Mouse (Mus musculus) Patski (cell line): ENCODE measurements around the gene E2f4. TPM values are rescaled to one million over a fixed set of nuclear protein-coding genes. Genes with fewer than 3 reads are reported as not detected.
A peak's percentile ranks its signal among the peaks of the same experiment; 100 is the strongest.
"Not testable (repeated sequence)": the region's sequence is repeated elsewhere in the genome, so short reads cannot be mapped to it uniquely, and the experiment has no call there.

Source experiments
- ATAC-seq: fragments of 100-300 bp; one replicate; pipeline ENCODE4 v1.8.0; 2021
- CTCF ChIA-PET: fragments of 350-600 bp; sonication (Branson Sonifier 250); formaldehyde crosslinking; loops from one replicate; lab custom pipeline; 2022; ENCODE audit warnings: inconsistent platforms; lab: Charles Lee
- POLR2A ChIA-PET: fragments of 350-600 bp; sonication (Branson Sonifier 250); formaldehyde crosslinking; loops from one replicate; lab custom pipeline; 2022; ENCODE audit warnings: antibody characterized with exemption, inconsistent platforms; lab: Charles Lee
- DNase-seq: peaks from one replicate; pipeline ENCODE4 v3.0.0-alpha.2; 2011; ENCODE audit warnings: low read depth, low spot score
- H3K27me3 ChIP-seq: fragments of 371-371 bp; one replicate; pipeline ENCODE4 v1.5.1; 2021
- CTCF ChIP-seq: fragments of 100-300 bp; IDR thresholded peaks from one replicate; pipeline ENCODE4 v1.5.1; 2021
- in situ Hi-C: fragments of 300-500 bp; cut with MboI; formaldehyde crosslinking; loops from 3 replicates; pipeline ENCODE4 v1.11.1; 2018; ENCODE audit warnings: low pct_unique_long_range_greater_than_20kb, mixed read lengths
- polyA plus RNA-seq: library from polyadenylated mRNA; unstranded; gene quantifications from one replicate; pipeline ENCODE4 v1.2.3, GENCODE M21; 2021

E2f4 gene
- polyA plus RNA-seq, 1 experiment from 2014 or later, result 72.6 TPM

GRCm38 (mm10) chr8:105285514-105285913 is 11.9 kb upstream of the E2f4 start:
- ATAC-seq (no peak), DNase-seq (no peak)
- in situ Hi-C loops, result no loop called here
- ChIA-PET POLR2A (no interaction called here), CTCF (interaction anchor here (1.0 kb wide), 1 partner anchor 11 kb away, joined by 8 read pairs; no protein-coding TSS in a partner anchor)
- TF ChIP-seq CTCF, result no peak
- no peaks in the 10 kb centered on the region for H3K27me3 ChIP-seq

GRCm38 (mm10) chr8:105286907-105287306 is 10.6 kb upstream of the E2f4 start:
- no peak for TF ChIP-seq CTCF
- DNase-seq (no peak), ATAC-seq (no peak)
- no peaks in the 10 kb centered on the region for H3K27me3 ChIP-seq
- in situ Hi-C loops, result no loop called here
- POLR2A ChIA-PET, result no interaction called here
- CTCF ChIA-PET, result no interaction called here

GRCm38 (mm10) chr8:105288231-105288630 is 9.2 kb upstream of the E2f4 start:
- TF ChIP-seq CTCF, result no peak
- CTCF ChIA-PET, result no interaction called here
- DNase-seq (no peak), ATAC-seq (no peak)
- in situ Hi-C loops, result no loop called here
- POLR2A ChIA-PET, result no interaction called here
- H3K27me3 ChIP-seq, result no peaks in the 10 kb centered on the region

GRCm38 (mm10) chr8:105288958-105289732 is 8.3 kb upstream of the E2f4 start:
- ATAC-seq (peak; percentile 82), DNase-seq (peak; percentile 84)
- in situ Hi-C loops, result no loop called here
- POLR2A ChIA-PET, result interaction anchor here (1.3 to 2.4 kb wide), 2 partner anchors 15 to 24 kb away, joined by 4 to 6 read pairs; partner anchors contain the start of genes Fbxl8 and Tradd
- H3K27me3 ChIP-seq, result no peaks in the 10 kb centered on the region
- TF ChIP-seq CTCF, result no peak
- CTCF ChIA-PET, result interaction anchor here (0.9 kb wide), 1 partner anchor 168 kb away, joined by 3 read pairs; no protein-coding TSS in a partner anchor

- TF ChIP-seq CTCF, result no peak
- no peak for DNase-seq
Observed at GRCm38 (mm10) chr8:105289805-105290460, 7.5 kb upstream of the E2f4 start, which contains the start of gene 4931428F04Rik. Gene 4931428F04Rik, minus strand, starts transcription at chr8:105289864.

GRCm38 (mm10) chr8:105290554-105291314 is 6.7 kb upstream of the E2f4 start:
- ChIA-PET POLR2A (interaction anchor here (0.5 to 2.4 kb wide), 4 partner anchors 10 to 719 kb away, joined by 4 to 6 read pairs (median 4); no protein-coding TSS in a partner anchor), CTCF (interaction anchor here (0.7 to 1.9 kb wide), 18 partner anchors 12 to 602 kb away, joined by 3 to 8 read pairs (median 3); partner anchors contain the start of gene Nol3)
- no peaks in the 10 kb centered on the region for H3K27me3 ChIP-seq
- in situ Hi-C loops, result loop anchor here (10.0 kb wide), 1 partner anchor 656 kb away; the partner anchor contains the start of gene Rrad
- ATAC-seq (peak; percentile 5), DNase-seq (no peak)
- TF ChIP-seq CTCF, result no peak

More at GRCm38 (mm10) chr8:105289805-105290460, 7.5 kb upstream of the E2f4 start, which contains the start of gene 4931428F04Rik:
- no peak for ATAC-seq
- CTCF ChIA-PET, result interaction anchor here (0.8 to 1.9 kb wide), 10 partner anchors 13 to 602 kb away, joined by 3 to 8 read pairs (median 4); partner anchors contain the start of gene Nol3
- no peaks in the 10 kb centered on the region for H3K27me3 ChIP-seq
- in situ Hi-C loops, result loop anchor here (10.0 kb wide), 1 partner anchor 655 kb away; the partner anchor contains the start of gene Rrad
- POLR2A ChIA-PET, result interaction anchor here (0.6 to 2.4 kb wide), 3 partner anchors 14 to 28 kb away, joined by 4 to 6 read pairs (median 4); partner anchors contain the start of genes Fbxl8 and Tradd

GRCm38 (mm10) chr8:105291364-105291763 is 6.1 kb upstream of the E2f4 start:
- not testable (repeated sequence) for H3K27me3 ChIP-seq, DNase-seq, ATAC-seq
- CTCF ChIA-PET, result interaction anchor here (0.7 to 1.9 kb wide), 15 partner anchors 11 to 174 kb away, joined by 3 to 8 read pairs (median 3); no protein-coding TSS in a partner anchor
- POLR2A ChIA-PET, result interaction anchor here (1.1 to 2.4 kb wide), 2 partner anchors 10 to 13 kb away, joined by 4 to 6 read pairs; no protein-coding TSS in a partner anchor
- in situ Hi-C loops, result loop anchor here (10.0 kb wide), 1 partner anchor 657 kb away; the partner anchor contains the start of gene Rrad

- CTCF ChIA-PET, result interaction anchor here (0.7 to 1.2 kb wide), 3 partner anchors 15 to 171 kb away, joined by 3 read pairs; no protein-coding TSS in a partner anchor
- in situ Hi-C loops, result loop anchor here (10.0 kb wide), 1 partner anchor 657 kb away; the partner anchor contains the start of gene Rrad
- not testable (repeated sequence) for H3K27me3 ChIP-seq, ATAC-seq, DNase-seq
- POLR2A ChIA-PET, result interaction anchor here (2.4 kb wide), 1 partner anchor 12 kb away, joined by 6 read pairs; no protein-coding TSS in a partner anchor
Observed at GRCm38 (mm10) chr8:105291802-105292201, 5.7 kb upstream of the E2f4 start.

- DNase-seq (no peak), ATAC-seq (peak; percentile 61)
- in situ Hi-C loops, result loop anchor here (10.0 kb wide), 1 partner anchor 658 kb away; the partner anchor contains the start of gene Rrad
- ChIA-PET POLR2A (interaction anchor here (0.9 kb wide), 1 partner anchor 64 kb away, joined by 3 read pairs; no protein-coding TSS in a partner anchor), CTCF (interaction anchor here (1.2 kb wide), 1 partner anchor 171 kb away, joined by 3 read pairs; no protein-coding TSS in a partner anchor)
- no peaks in the 10 kb centered on the region for H3K27me3 ChIP-seq
- no peak for TF ChIP-seq CTCF
Observed at GRCm38 (mm10) chr8:105292471-105292870, 5.0 kb upstream of the E2f4 start.
